Comparison of ENCODE assay signal across 8 mouse cellular contexts in genomic region chr2:156311441-156311840, GRCm38 (mm10). TPM values are rescaled to one million over a fixed set of nuclear protein-coding genes. Genes with fewer than 3 reads are reported as not detected.
DNase-seq lines count a peak whose midpoint lies in the region; ATAC-seq and TF ChIP-seq lines count a peak whose summit lies in the region.

No protein-coding gene starts in this region.

- ATAC-seq in forebrain, embryonic 12.5 days (ENCODE audit: low FRiP score): no peak
- no peak for ATAC-seq in liver, embryonic 14.5 days (ENCODE audit: insufficient read depth)

- no peak for TF ChIP-seq CTCF in liver, embryonic 14.5 days (IDR thresholded peaks at IDR 0.05; ENCODE audit: low read depth)

- no peak for TF ChIP-seq EP300 in liver, embryonic 14.5 days (IDR thresholded peaks at IDR 0.05; ENCODE audit: low read depth)

- H3K9ac ChIP-seq in forebrain, embryonic 12.5 days: peak overlapping the region; percentile 87
- H3K9ac ChIP-seq in liver, embryonic 14.5 days (replicated peaks): peak overlapping the region; percentile 88

- 25% methylated on average over 8 of the region's 8 CpGs for WGBS in forebrain, embryonic 12.5 days
- 16% methylated on average over 8 of the region's 8 CpGs for WGBS in liver, embryonic 14.5 days (ENCODE audit: insufficient replicate concordance)

- peaks cover 19% of the 10 kb centered on the region for H3K36me3 ChIP-seq in forebrain, embryonic 12.5 days (replicated peaks)
- no peaks in the 10 kb centered on the region for H3K36me3 ChIP-seq in liver, embryonic 14.5 days (replicated peaks; ENCODE audit: control insufficient read depth, insufficient read depth, low read depth)

- H3K27me3 ChIP-seq in forebrain, embryonic 12.5 days: no peaks in the 10 kb centered on the region
- no peaks in the 10 kb centered on the region for H3K27me3 ChIP-seq in liver, embryonic 14.5 days (ENCODE audit: control insufficient read depth, insufficient read depth, low read length)

- H3K4me3 ChIP-seq in forebrain, embryonic 12.5 days (replicated peaks): peak overlapping the region; percentile 87
- H3K4me3 ChIP-seq in liver, embryonic 14.5 days (ENCODE audit: insufficient read depth in 1 of 2, low read depth in 2 of 2, low read length in 2 of 2): peak overlapping the region; percentile 84 to 85

- no peaks in the 10 kb centered on the region for H3K9me3 ChIP-seq in forebrain, embryonic 12.5 days
- H3K9me3 ChIP-seq in liver, embryonic 14.5 days (ENCODE audit: control insufficient read depth, low read length): no peaks in the 10 kb centered on the region

- peaks cover 14% of the 10 kb centered on the region for H3K4me1 ChIP-seq in forebrain, embryonic 12.5 days
- H3K4me1 ChIP-seq in liver, embryonic 14.5 days (replicated peaks; ENCODE audit: control insufficient read depth in 2 of 2, insufficient read depth in 2 of 2, low read length in 1 of 2): peaks cover 5 to 7% of the 10 kb centered on the region in 2 experiments

- H3K4me2 ChIP-seq in forebrain, embryonic 12.5 days: peak overlapping the region; percentile 89
- H3K4me2 ChIP-seq in liver, embryonic 14.5 days (ENCODE audit: low read depth): peak overlapping the region; percentile 66

- peak overlapping the region; percentile 98 for H3K27ac ChIP-seq in forebrain, embryonic 12.5 days
- no peak overlapping the region for H3K27ac ChIP-seq in liver, embryonic 14.5 days

- peak; percentile 47 for DNase-seq in embryo, embryonic 10.5 days (ENCODE audit: low spot score)
- no peak for DNase-seq in embryo, embryonic 11 days
- DNase-seq in 416B (ENCODE audit: low read depth): peak; percentile 62
- no peak for DNase-seq in liver, embryonic 14.5 days (ENCODE audit: low read depth in 3 of 3, low spot score in 3 of 3)
- no peak for DNase-seq in frontal cortex, postnatal 14 days (ENCODE audit: low spot score in 2 of 2)
- DNase-seq in urinary bladder, postnatal 25 days (ENCODE audit: low spot score): no peak
- DNase-seq in kidney, adult 9 months: no peak

RNA-seq across cellular contexts. Expression of gene Cnbd2, which starts 0.7 kb away (rescaled TPM):
- polyA plus RNA-seq in forebrain, embryonic 12.5 days (2016; fragmentation: Nextera tagmentation; extraction: Ambion mirVana): 5.0 and 5.2 TPM in 2 replicates
- polyA plus RNA-seq in liver, embryonic 14.5 days (2012; rRNA removed): 0.28 and 0.51 TPM in 2 replicates
- 1.5 and 1.9 TPM in 2 replicates for polyA plus RNA-seq in liver, embryonic 14.5 days (2014; fragmentation: Nextera tagmentation; extraction: Ambion mirVana)

RNA-seq across cellular contexts. Expression of gene Scand1, which starts 1.1 kb away (rescaled TPM):
- polyA plus RNA-seq in forebrain, embryonic 12.5 days (2016; fragmentation: Nextera tagmentation; extraction: Ambion mirVana): 101 and 104 TPM in 2 replicates
- polyA plus RNA-seq in liver, embryonic 14.5 days (2012; rRNA removed): 36.1 and 46.7 TPM in 2 replicates
- polyA plus RNA-seq in liver, embryonic 14.5 days (2014; fragmentation: Nextera tagmentation; extraction: Ambion mirVana): 28.1 and 32.9 TPM in 2 replicates

Comparison
In these comparisons a context has a peak if more than half of its experiments do, and no peak if none do; other contexts are left out.
1. DNase-seq: peak in embryo, embryonic 10.5 days (single experiment) and 416B (single experiment); none in embryo, embryonic 11 days (single experiment), liver, embryonic 14.5 days (0 of 3), frontal cortex, postnatal 14 days (0 of 2), urinary bladder, postnatal 25 days (single experiment) and kidney, adult 9 months (single experiment).